Mouse (Mus musculus): ENCODE results near the gene Fam221b.

The Fam221b gene

DNA sequence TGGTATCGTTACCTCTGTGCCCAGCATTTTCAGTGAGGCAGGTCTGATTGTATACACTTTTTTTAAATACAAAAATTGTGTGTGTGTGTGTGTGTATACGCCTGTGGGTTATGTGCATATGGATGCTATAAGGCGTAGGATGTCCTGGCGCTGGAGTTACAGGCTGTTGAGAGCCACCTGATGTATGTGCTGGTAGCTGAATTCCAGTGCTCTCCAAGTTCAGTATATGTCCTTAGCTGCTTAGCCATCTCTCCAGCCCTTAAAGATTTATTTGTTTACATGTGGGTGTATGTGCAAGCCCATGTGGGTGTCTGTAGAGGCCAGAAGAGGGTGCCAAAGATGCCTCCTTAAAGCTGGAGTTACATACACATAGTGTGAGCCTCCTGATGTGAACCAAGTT is 11.8 kb downstream of the Fam221b start:
- no peak for DNase-seq (ENCODE audit: low spot score)

- peak; percentile 96 for DNase-seq (ENCODE audit: low spot score)
Observed at GRCm38 (mm10) chr4:43656339-43657109, 12.4 kb downstream of the Fam221b start, which contains the start of gene Hint2. Hint2 (minus strand) TSS chr4:43656466.

DNA sequence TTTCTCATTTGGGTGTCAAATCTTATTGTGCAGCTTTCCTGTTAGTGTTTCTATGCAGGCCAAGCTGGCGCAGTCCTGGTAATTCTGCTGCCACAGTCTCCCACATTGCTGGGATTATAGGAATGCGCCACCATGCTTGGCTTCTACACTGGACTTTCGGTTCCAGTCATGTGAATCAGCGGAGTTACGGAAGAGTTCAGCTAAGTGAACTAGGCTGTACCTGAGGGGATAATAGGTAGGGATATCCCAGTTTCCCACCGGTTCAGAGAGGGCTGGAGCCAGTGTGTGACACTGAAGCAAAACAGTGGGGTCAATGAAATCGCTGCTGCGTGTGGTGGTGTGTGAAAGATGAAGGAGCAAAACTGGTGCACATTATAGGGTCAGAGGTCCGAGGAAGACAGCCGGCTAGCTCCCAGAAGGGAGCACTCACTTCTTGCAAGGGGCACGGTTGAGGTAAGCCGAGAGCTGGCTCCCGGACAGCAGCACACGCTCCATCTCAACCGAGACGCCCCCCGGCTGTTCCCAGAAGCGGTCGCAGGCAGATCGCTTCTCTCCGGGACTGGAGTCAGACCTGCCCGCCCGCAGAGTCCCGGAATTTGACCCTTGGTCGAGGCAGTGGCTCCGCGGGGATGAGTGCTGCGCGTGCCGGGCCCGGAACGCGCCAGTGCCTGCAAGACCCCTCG is 13.1 kb downstream of the Fam221b start:
- DNase-seq (ENCODE audit: low spot score): no peak

GRCm38 (mm10) chr4:43653161-43654015 is 15.6 kb downstream of the Fam221b start, which contains the start of gene Spag8:
Spag8 (minus strand) TSS chr4:43653594.
- DNase-seq (ENCODE audit: low spot score): no peak

DNA sequence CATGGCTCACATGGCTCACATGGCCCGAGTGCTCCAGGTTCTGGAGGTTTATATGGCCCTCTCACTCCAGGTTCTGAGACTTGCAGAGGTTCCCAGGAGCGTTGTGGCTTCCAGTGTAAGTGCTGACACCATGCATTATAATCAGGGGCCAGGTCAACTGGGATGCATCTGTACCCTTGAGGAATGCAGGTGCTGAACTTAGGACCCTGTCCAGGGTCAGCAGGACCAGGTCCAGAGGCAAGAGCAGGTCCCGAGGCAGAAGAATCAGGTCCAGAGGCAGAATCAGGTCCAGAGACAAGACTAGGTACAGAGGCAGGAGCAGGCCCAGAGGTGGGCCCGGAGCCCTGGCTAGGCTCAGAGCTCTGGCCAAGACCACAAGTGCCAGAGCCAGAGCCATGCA is 16.2 kb downstream of the Fam221b start:
- DNase-seq (ENCODE audit: low spot score): no peak

- DNase-seq (ENCODE audit: low spot score): no peak
Observed at GRCm38 (mm10) chr4:43649783-43650182, 19.2 kb downstream of the Fam221b start.

- no peak for DNase-seq (ENCODE audit: low spot score)
Observed at GRCm38 (mm10) chr4:43640491-43640890, 28.5 kb downstream of the Fam221b start.

- no peak for DNase-seq (ENCODE audit: low spot score)
Observed at GRCm38 (mm10) chr4:43640076-43640475, 28.9 kb downstream of the Fam221b start.

DNA sequence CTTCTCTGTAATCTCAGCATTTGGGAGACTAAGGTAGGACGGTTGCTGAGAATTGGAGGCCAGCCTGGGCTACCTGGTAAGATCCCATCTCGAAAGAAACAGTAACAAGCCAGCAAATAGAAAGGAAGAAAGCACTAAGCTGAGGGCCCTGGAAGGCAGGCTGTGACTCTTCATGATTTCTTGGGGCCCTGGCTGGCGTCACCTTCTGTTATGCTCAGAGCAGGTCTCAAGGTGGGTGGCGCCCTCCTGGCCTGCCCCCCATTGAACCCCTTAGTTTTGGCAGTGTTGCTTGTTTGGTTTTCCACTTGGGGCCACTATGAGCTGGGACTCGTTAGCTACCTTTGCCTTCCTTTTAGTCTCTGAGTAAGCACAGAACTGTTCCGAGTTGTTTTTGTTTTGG is 32.2 kb downstream of the Fam221b start:
- DNase-seq (ENCODE audit: low spot score): no peak

DNA sequence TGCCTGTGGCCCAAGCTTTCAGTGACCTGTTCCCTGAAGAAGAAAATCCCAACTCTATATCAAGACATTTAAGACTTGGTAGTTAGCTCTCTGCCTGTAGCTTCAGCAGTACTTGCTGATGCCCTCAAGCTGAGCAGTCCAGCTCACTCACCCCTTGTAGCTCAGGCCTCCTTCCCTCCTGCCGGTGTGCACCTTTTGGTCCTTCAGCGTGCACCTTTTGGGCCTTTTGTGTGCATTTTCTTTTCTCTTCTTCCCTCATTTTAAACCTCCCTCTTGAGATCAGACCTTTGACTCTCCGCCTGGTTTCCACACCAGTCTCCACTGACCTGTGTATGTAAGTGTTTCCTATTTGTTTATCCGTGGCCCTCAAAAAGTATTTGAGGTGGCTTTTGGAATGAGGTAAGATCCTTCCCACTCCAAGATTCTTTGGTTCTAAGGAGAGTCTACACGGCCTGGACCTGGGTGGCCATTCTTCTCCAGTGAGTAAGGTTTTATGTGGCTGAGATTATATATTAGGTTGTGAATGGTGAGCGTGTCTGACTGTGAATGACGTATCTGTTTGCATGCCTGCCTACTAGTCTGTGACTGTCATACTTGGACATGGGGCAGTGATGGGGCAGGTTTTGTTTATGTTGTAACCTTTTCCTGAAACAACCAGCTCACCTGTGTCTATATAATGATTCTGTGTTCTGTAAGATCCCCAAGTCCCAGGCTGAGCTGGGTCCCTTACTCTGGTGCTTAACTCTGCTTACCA is 34.1 kb downstream of the Fam221b start:
- DNase-seq (ENCODE audit: low spot score): no peak

GRCm38 (mm10) chr4:43633736-43634135 is 35.2 kb downstream of the Fam221b start:
- no peak for DNase-seq (ENCODE audit: low spot score)

GRCm38 (mm10) chr4:43633296-43633695 is 35.6 kb downstream of the Fam221b start:
- DNase-seq (ENCODE audit: low spot score): no peak

DNA sequence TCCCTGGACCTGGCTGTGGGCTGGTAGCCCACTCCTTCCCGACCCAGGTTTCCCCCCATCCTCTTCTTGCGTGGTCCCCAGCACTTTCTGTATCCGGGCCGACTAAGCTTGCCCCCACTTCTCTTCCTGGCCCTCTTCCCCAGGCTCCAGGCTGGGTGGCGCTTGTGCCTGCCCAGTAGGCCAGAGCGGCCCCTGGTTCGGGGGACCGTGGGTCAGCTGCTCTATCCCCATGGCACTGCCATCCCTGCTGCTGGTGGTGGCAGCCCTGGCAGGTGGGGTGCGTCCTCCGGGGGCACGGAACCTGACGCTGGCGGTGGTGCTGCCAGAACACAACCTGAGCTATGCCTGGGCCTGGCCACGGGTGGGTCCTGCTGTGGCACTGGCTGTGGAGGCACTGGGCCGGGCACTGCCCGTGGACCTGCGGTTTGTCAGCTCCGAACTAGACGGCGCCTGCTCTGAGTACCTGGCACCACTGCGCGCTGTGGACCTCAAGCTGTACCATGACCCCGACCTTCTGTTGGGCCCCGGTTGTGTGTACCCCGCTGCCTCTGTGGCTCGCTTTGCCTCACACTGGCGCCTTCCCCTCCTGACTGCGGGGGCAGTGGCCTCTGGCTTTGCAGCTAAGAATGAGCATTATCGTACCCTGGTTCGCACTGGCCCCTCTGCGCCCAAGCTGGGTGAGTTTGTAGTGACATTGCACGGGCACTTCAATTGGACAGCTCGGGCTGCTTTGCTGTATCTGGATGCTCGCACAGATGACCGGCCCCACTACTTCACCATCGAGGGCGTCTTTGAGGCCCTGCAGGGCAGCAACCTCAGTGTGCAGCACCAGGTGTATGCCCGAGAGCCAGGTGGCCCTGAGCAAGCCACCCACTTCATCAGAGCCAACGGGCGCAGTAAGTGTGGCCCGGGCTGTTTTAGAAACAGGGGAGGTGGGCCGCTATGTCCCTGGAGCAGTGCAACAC is 36.7 kb downstream of the Fam221b start:
- DNase-seq (ENCODE audit: low spot score): no peak

DNA sequence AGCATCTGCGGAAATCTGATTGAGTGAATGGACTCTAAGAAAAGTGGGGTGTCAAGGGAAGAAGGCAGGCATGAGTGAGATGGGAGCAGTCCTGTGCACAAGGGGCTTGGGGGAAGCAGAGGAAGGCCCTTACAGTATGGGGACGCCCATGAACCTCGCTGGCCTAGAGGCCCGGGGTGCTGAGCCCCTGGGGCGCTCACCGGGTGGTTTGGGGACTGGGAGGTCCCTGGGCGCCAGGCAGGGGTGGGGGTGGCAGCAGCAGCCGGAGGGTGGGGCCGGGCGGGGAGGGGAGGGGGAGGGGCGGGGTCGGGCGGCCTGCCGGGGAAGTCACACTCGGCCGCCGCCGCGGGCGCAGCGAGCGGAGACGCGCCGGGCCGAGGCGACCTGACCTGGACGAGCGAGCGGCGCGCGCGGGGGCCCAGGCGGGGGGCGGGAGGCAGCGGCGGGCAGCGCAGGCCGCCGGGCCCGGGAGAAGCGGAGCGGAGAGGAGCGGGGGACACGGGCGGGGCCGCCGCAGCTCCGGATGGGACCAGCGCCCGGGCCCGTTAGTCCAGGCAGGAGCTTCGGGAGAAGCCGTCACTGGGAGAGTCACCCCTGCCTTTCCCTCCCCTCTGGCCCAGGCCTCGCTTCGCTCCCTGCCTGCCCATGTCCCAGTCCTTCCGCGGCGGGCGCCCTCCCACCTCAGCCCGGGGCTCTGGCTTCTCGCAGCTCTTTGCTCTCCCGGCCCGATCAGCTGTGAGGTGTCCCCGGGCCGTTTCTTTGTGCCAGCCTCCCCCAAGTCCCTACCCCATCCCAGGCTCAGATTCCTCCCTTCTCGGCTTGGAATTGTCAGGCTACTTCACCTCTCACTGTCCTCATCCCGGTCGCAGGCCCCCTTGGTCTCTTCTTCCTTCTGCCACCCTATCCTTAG is 37.6 kb downstream of the Fam221b start, which contains the start of gene Npr2:
Npr2 (plus strand) TSS at position 890 of the 910 bp plus-strand sequence.
- DNase-seq (ENCODE audit: low spot score): peak; percentile 42

- DNase-seq (ENCODE audit: low spot score): peak; percentile 31
Observed at GRCm38 (mm10) chr4:43630671-43631045, 38.3 kb downstream of the Fam221b start.

DNA sequence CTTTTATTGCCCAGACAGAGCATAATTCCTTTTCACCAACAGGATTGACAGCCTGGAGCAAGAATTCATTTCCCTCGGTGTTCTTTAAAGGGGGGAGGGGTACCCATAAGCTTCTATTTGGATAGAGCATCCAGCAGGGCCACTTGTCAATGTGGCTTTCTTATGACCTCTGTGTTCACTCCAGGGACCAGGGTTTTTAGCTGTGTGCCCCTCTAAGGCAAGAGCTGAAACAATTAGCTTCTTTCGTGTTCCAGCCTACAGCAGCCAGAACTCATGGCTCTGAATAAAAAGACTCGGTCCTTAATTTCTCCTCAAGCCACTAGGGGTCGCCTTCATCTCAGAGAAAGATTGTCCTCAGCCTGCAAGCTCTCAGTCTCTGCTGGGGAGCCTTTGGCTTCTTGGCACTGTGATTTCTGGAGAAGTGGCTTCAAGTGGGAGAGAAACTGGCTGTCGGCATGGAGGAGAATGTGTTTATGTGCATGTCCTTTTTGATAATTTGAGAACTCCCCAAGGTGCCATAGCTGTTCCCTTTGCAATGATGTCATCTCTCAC is 38.8 kb downstream of the Fam221b start:
- DNase-seq (ENCODE audit: low spot score): peak; percentile 90

GRCm38 (mm10) chr4:43629106-43629817 is 39.7 kb downstream of the Fam221b start:
- DNase-seq (ENCODE audit: low spot score): no peak

DNA sequence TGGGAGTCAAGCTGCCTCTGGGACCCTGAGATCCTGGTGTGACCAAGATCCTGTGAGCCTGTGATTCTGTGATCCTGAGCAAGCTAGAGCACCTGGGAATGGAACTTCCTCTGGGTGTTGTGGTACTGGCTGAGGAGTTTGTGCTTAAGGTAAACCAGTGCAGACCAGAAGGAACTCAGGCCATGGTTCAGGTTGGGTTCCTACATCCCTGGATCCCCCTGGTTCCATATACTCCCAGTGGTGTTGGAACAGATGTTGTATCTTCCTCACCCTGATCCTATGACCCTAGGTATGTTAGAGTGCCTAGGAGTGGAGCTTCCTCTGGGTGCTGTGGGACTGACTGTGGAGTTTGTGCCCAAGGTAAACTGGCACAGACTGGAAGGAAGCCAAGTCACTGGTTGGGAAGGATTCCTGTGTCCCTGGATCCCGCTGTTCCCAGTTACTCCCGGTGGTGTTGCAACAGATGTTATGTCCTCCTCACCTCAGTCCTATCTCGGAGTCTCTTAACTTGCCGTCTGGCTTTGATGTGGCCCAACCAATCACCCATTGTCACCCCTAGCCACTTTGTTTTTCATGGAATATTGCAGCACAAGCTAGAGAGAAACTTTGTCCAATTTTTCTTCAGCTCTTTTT is 48.7 kb downstream of the Fam221b start:
- DNase-seq (ENCODE audit: low spot score): no peak
